Mouse (Mus musculus) heart, embryonic 11.5 days (tissue): Measurements from ENCODE around the gene Tmod3. TPM values are rescaled to one million over a fixed set of nuclear protein-coding genes. Genes with fewer than 3 reads are reported as not detected.
"Not testable (repeated sequence)": the region's sequence is repeated elsewhere in the genome, so short reads cannot be mapped to it uniquely, and the experiment has no call there.

ENCODE experiments used
- ATAC-seq: fragments of 200-750 bp; cut with Nextera tagmentation; replicated peaks from 2 replicates; pipeline ENCODE4 v1.8.0; 2017; ENCODE audit warnings: moderate library complexity; ENCODE audit not compliant: insufficient number of reproducible peaks, low FRiP score, low TSS enrichment
- H3K27ac ChIP-seq: fragments of 300-500 bp; sonication (generic); 2 replicates; pipeline ENCODE4 v1.5.1; 2014; ENCODE audit warnings: mild to moderate bottlenecking, low read depth, low read length
- H3K27me3 ChIP-seq: fragments of 300-500 bp; sonication (generic); 2 replicates; pipeline ENCODE4 v1.6.1; 2014; ENCODE audit warnings: mild to moderate bottlenecking, low read length, mixed read lengths; ENCODE audit not compliant: control insufficient read depth, insufficient read depth
- H3K36me3 ChIP-seq: fragments of 300-500 bp; sonication (generic); 2 replicates; pipeline ENCODE4 v1.6.1; 2014; ENCODE audit warnings: mild to moderate bottlenecking, low read length, moderate library complexity, mixed read lengths; ENCODE audit not compliant: control insufficient read depth, insufficient read depth
- H3K4me1 ChIP-seq: fragments of 300-500 bp; sonication (generic); 2 replicates; pipeline ENCODE4 v1.6.1; 2014; ENCODE audit warnings: low read length; ENCODE audit not compliant: control insufficient read depth, insufficient read depth
- H3K4me2 ChIP-seq: fragments of 300-500 bp; sonication (generic); 2 replicates; pipeline ENCODE4 v1.6.1; 2014; ENCODE audit warnings: mild to moderate bottlenecking, moderate library complexity
- H3K4me3 ChIP-seq: fragments of 300-500 bp; sonication (generic); 2 replicates; pipeline ENCODE4 v1.5.1; 2014; ENCODE audit warnings: low read depth, low read length
- H3K9ac ChIP-seq: fragments of 300-500 bp; sonication (generic); 2 replicates; pipeline ENCODE4 v1.6.1; 2014; ENCODE audit warnings: mild to moderate bottlenecking, low read depth, low read length, moderate library complexity
- H3K9me3 ChIP-seq: fragments of 300-500 bp; sonication (generic); replicated peaks from 2 replicates; pipeline ENCODE4 v1.6.1; 2016; ENCODE audit warnings: low read length; ENCODE audit not compliant: control insufficient read depth
- WGBS: fragments of 180-500 bp; shearing (Covaris S2); extraction: QIAGEN DNeasy Blood & Tissue Kit; methylation state at CpG from one replicate; pipeline ENCODE4 v1.1.7; 2014; ENCODE audit not compliant: insufficient replicate concordance; 5-methylcytosine and 5-hydroxymethylcytosine counted together
- polyA plus RNA-seq: library from polyadenylated mRNA; unstranded; fragments of >200 nt; fragmentation: Nextera tagmentation; extraction: Ambion mirVana; gene quantifications from 2 replicates; pipeline ENCODE4 v1.2.1, GENCODE M21; 2014

Gene Tmod3
- polyA plus RNA-seq, 1 experiment from 2014 or later = 80.0 TPM

- Histone ChIP-seq H3K4me2 (no peak overlapping the region), H3K36me3 (no peaks in the 10 kb centered on the region), H3K27me3 (no peaks in the 10 kb centered on the region), H3K4me3 (no peak overlapping the region), H3K4me1 (peaks cover 19% of the 10 kb centered on the region), H3K27ac (no peak overlapping the region), H3K9ac (no peak overlapping the region), H3K9me3 (peaks cover 3% of the 10 kb centered on the region)
- no peak for ATAC-seq
- WGBS = 69% methylated on average over 8 of the region's 8 CpGs
Observed at GRCm38 (mm10) chr9:75545514-75545913, 13.9 kb downstream of the Tmod3 start.

GRCm38 (mm10) chr9:75541497-75541896 lies 18.0 kb downstream of the Tmod3 start:
- H3K27ac ChIP-seq = peak overlapping the region; percentile 29; the same call in 1 of the 2 replicates
- H3K9me3 ChIP-seq = no peaks in the 10 kb centered on the region
- ATAC-seq = no peak
- WGBS = 17% methylated on average over 5 of the region's 5 CpGs
- no peaks in the 10 kb centered on the region for H3K36me3 ChIP-seq
- H3K4me2 ChIP-seq = no peak overlapping the region
- no peak overlapping the region for H3K4me3 ChIP-seq
- no peaks in the 10 kb centered on the region for H3K27me3 ChIP-seq
- H3K9ac ChIP-seq = no peak overlapping the region
- peaks cover 13% of the 10 kb centered on the region for H3K4me1 ChIP-seq

- Histone ChIP-seq H3K4me1 (peaks cover 4% of the 10 kb centered on the region), H3K27me3 (no peaks in the 10 kb centered on the region), H3K4me3 (no peak overlapping the region), H3K9ac (no peak overlapping the region), H3K36me3 (no peaks in the 10 kb centered on the region; the same call in 1 of the 2 replicates), H3K4me2 (no peak overlapping the region), H3K9me3 (no peaks in the 10 kb centered on the region), H3K27ac (no peak overlapping the region)
- no peak for ATAC-seq
- WGBS = 86% methylated on average over 1 of the region's 1 CpGs
Observed at GRCm38 (mm10) chr9:75536422-75536821, 23.0 kb downstream of the Tmod3 start.

GRCm38 (mm10) chr9:75534431-75534962 lies 25.0 kb downstream of the Tmod3 start:
- WGBS = 81% methylated on average over 8 of the region's 8 CpGs
- no peaks in the 10 kb centered on the region for H3K9me3 ChIP-seq
- no peak overlapping the region for H3K4me3 ChIP-seq
- no peak overlapping the region for H3K27ac ChIP-seq
- no peak for ATAC-seq
- peaks cover 3% of the 10 kb centered on the region; the same call in 1 of the 2 replicates for H3K36me3 ChIP-seq
- no peaks in the 10 kb centered on the region for H3K4me1 ChIP-seq
- no peak overlapping the region for H3K4me2 ChIP-seq
- H3K27me3 ChIP-seq = no peaks in the 10 kb centered on the region
- no peak overlapping the region for H3K9ac ChIP-seq

- not testable (repeated sequence) for H3K27me3 ChIP-seq, H3K4me2 ChIP-seq, H3K9ac ChIP-seq, H3K4me3 ChIP-seq, H3K9me3 ChIP-seq, H3K4me1 ChIP-seq, H3K36me3 ChIP-seq, H3K27ac ChIP-seq, ATAC-seq
- 83% methylated on average over 8 of the region's 9 CpGs for WGBS
Observed at GRCm38 (mm10) chr9:75532989-75533388, 26.5 kb downstream of the Tmod3 start.

GRCm38 (mm10) chr9:75532461-75532860 lies 27.0 kb downstream of the Tmod3 start:
- peaks cover 3% of the 10 kb centered on the region; the same call in 1 of the 2 replicates for H3K36me3 ChIP-seq
- no peaks in the 10 kb centered on the region for H3K9me3 ChIP-seq
- H3K27me3 ChIP-seq = no peaks in the 10 kb centered on the region
- no peak overlapping the region for H3K4me2 ChIP-seq
- H3K4me3 ChIP-seq = no peak overlapping the region
- H3K9ac ChIP-seq = no peak overlapping the region
- WGBS = 77% methylated on average over 7 of the region's 7 CpGs
- no peak for ATAC-seq
- H3K27ac ChIP-seq = no peak overlapping the region
- H3K4me1 ChIP-seq = peaks cover 3% of the 10 kb centered on the region; the same call in 1 of the 2 replicates

- no peak overlapping the region for H3K9ac ChIP-seq
- H3K27ac ChIP-seq = no peak overlapping the region
- no peak overlapping the region for H3K4me2 ChIP-seq
- peaks cover 3% of the 10 kb centered on the region; the same call in 1 of the 2 replicates for H3K4me1 ChIP-seq
- ATAC-seq = no peak
- WGBS = 83% methylated on average over 5 of the region's 5 CpGs
- no peaks in the 10 kb centered on the region for H3K9me3 ChIP-seq
- H3K27me3 ChIP-seq = no peaks in the 10 kb centered on the region
- peaks cover 3% of the 10 kb centered on the region; the same call in 1 of the 2 replicates for H3K36me3 ChIP-seq
- H3K4me3 ChIP-seq = no peak overlapping the region
Observed at GRCm38 (mm10) chr9:75529358-75529757, 30.1 kb downstream of the Tmod3 start.

GRCm38 (mm10) chr9:75528096-75528495 lies 31.4 kb downstream of the Tmod3 start:
- WGBS = 97% methylated on average over 9 of the region's 9 CpGs
- H3K4me1 ChIP-seq = peaks cover 3% of the 10 kb centered on the region; the same call in 1 of the 2 replicates
- peaks cover 3% of the 10 kb centered on the region; the same call in 1 of the 2 replicates for H3K36me3 ChIP-seq
- H3K4me3 ChIP-seq = no peak overlapping the region
- no peaks in the 10 kb centered on the region for H3K9me3 ChIP-seq
- H3K27ac ChIP-seq = no peak overlapping the region
- ATAC-seq = no peak
- H3K9ac ChIP-seq = no peak overlapping the region
- H3K4me2 ChIP-seq = no peak overlapping the region
- no peaks in the 10 kb centered on the region for H3K27me3 ChIP-seq
